Mouse (Mus musculus): ENCODE data around the gene Stard13. TPM values are rescaled to one million over a fixed set of nuclear protein-coding genes. Genes with fewer than 3 reads are reported as not detected.

The Stard13 gene
- polyA plus RNA-seq, 1 experiment from 2014 or later, result 3.4 TPM

DNA sequence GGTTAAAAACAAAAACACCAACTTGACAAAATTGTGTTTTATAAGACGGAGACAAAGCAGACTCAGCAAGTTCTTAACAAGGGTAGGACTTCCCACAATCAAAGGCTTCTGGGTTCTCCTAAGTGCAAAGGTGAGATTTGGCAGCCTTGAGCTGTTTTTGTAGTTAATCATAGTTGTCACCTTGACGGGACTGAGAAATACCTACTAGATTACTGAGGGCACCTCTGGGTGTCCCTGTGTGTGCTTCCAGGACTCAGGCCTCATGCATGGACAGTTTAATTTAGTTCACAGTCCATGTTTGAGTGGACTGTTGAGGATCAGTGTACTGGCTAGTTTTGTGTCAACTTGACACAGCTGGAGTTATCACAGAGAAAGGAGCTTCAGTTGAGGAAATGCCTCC lies 209.2 kb downstream of the Stard13 start:
- H3K27me3 ChIP-seq (ENCODE audit: insufficient read depth, poor library complexity, severe bottlenecking), result no peaks in the 10 kb centered on the region
- no peaks in the 10 kb centered on the region for H3K36me3 ChIP-seq
- H3K4me1 ChIP-seq (replicated peaks), result peaks cover 30% of the 10 kb centered on the region
- no peak overlapping the region for H3K4me3 ChIP-seq
- 73% methylated on average over 2 of the region's 2 CpGs for WGBS
- H3K27ac ChIP-seq, result no peak overlapping the region
- H3K9me3 ChIP-seq, result no peaks in the 10 kb centered on the region
- no peak for DNase-seq (ENCODE audit: low spot score)

DNA sequence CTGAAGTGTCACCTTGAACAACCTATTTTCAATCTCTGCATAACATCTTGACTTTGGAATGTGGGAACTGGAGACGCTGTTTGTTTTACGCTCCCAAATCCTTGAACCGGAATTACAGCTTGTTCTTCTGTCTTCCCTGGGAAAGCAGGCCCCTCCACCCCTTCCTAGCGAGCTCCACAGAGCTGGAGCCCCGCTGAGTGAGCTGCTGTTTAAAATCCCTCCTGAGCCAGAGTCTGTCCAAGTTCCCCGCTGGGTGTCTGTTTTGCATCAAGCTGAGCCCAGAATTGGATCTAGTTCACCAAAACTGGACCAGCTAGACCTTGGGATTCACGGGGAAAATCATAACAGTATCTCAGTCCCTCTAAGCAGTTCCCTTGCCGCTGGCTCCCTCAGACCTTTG lies 210.2 kb downstream of the Stard13 start:
- Histone ChIP-seq H3K4me1 (replicated peaks) (peaks cover 30% of the 10 kb centered on the region), H3K36me3 (no peaks in the 10 kb centered on the region), H3K9me3 (no peaks in the 10 kb centered on the region), H3K4me3 (no peak overlapping the region), H3K27me3 (ENCODE audit: insufficient read depth, poor library complexity, severe bottlenecking) (no peaks in the 10 kb centered on the region), H3K27ac (peak overlapping the region; percentile 45; the same call in 1 of the 2 replicates)
- 10% methylated on average over 8 of the region's 8 CpGs for WGBS
- DNase-seq (ENCODE audit: low spot score), result peak; percentile 36

DNA sequence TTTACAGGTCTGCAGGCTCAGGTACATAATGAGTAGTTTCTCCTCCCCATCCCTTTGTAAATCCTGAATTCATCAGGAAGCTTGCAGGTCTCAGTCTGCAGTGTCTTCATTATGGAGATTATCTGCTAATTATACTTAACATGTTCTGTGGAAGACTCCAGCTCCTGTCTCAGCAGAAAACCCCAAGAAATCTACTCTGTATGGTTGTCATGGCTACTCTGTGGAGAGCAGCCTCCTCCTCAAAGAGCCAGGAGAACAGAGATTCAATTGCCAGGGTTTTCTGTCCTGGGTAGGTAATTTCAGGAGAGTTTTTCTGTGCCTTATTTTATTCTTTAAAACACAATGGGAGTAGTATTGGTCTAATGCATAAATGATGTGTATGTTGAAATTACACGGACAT lies 210.7 kb downstream of the Stard13 start:
- no peak for DNase-seq (ENCODE audit: low spot score)
- no peak overlapping the region for H3K4me3 ChIP-seq
- no peaks in the 10 kb centered on the region for H3K36me3 ChIP-seq
- H3K9me3 ChIP-seq, result no peaks in the 10 kb centered on the region
- 19% methylated on average over 1 of the region's 1 CpGs for WGBS
- no peak overlapping the region for H3K27ac ChIP-seq
- no peaks in the 10 kb centered on the region for H3K27me3 ChIP-seq (ENCODE audit: insufficient read depth, poor library complexity, severe bottlenecking)
- H3K4me1 ChIP-seq (replicated peaks), result peaks cover 28% of the 10 kb centered on the region

DNA sequence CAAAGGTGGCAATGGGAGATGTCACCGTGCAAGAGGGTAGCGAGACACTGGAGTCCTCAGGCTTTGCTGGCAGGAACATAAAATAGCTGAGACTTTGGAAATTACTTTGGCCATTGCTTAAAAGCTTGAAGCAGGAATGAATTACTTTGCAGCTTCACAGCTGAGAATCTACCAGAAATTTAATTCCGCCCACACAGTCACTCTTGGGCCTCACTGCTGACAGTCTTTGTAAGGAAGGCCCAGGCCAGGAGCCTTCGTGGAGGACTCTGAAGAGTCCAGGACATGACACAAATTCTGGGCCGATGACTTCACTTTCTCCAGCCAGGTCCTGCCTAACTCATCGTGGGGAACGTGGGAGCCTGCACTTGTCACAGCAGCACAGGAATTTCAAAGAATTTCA lies 211.6 kb downstream of the Stard13 start:
- Histone ChIP-seq H3K27me3 (ENCODE audit: insufficient read depth, poor library complexity, severe bottlenecking) (no peaks in the 10 kb centered on the region), H3K9me3 (no peaks in the 10 kb centered on the region), H3K4me3 (no peak overlapping the region), H3K36me3 (no peaks in the 10 kb centered on the region), H3K4me1 (replicated peaks) (peaks cover 21% of the 10 kb centered on the region), H3K27ac (no peak overlapping the region)
- WGBS, result 83% methylated on average over 7 of the region's 7 CpGs
- DNase-seq (ENCODE audit: low spot score), result no peak

DNA sequence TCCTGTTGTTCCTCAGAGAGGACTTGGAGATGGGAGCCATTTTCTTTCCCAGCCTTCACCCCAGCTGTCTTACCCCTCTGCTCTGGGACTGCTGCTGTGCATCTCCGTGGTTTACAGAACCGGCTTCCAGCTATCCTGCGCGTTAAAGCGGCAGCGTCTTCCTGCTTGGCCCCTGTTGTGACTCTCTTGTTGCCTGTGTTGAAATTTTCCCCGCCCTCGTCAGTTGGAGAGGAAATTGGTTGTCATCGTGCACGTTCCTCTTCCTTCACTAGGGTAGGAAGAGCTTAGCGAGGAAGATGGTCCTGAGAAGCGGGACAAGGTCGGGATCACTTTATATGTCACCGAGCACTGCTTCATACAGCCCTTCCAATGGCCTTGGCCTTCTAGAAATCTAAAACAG lies 212.8 kb downstream of the Stard13 start:
- no peaks in the 10 kb centered on the region for H3K9me3 ChIP-seq
- DNase-seq (ENCODE audit: low spot score), result no peak
- H3K36me3 ChIP-seq, result no peaks in the 10 kb centered on the region
- WGBS, result 81% methylated on average over 14 of the region's 14 CpGs
- H3K27ac ChIP-seq, result peak overlapping the region; percentile 13; the same call in 1 of the 2 replicates
- H3K4me3 ChIP-seq, result no peak overlapping the region
- peaks cover 18% of the 10 kb centered on the region for H3K4me1 ChIP-seq (replicated peaks)
- H3K27me3 ChIP-seq (ENCODE audit: insufficient read depth, poor library complexity, severe bottlenecking), result no peaks in the 10 kb centered on the region

DNA sequence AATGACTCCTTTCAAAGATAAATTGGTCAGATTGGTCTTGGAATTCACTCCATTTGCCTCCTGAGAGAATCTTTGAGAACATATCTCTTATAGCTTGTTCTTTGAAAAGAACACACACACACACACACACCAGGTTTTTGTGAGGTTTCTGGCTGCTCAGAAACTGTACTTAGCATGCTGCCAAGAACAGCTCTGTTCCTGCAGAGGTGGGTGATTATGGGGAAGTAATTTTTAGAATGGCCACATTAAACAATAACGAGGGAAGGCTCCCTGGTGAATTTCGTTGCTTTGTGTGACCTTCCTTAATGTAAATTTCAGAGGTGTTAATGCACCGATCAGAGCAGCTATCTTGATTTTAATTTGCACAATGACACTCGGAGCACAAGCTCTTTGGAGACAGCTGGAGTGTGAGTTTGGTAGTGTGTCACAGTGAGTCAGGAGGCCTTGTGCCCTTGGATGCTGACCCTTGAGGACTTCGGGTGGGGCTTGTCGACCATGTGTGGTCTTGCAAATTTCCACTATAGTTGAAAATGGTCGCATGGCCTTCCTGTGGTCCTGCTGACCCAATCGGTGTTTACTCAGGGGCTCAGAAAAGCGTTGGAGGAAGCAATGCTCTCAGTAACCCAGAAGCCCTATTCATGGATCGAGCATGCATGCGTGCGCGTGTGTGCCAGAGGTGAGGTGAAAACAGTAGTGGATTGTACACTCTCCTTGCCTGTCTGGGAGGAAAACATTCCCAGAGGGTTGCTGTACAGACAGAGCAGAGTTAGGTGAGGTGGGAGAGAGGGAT lies 213.4 kb downstream of the Stard13 start:
- 80% methylated on average over 13 of the region's 13 CpGs for WGBS
- Histone ChIP-seq H3K9me3 (0 out of 2 replicates have a peak, but pooled peaks cover under 1% of the 10 kb centered on the region), H3K4me1 (replicated peaks) (peaks cover 18% of the 10 kb centered on the region), H3K36me3 (no peaks in the 10 kb centered on the region), H3K27me3 (ENCODE audit: insufficient read depth, poor library complexity, severe bottlenecking) (no peaks in the 10 kb centered on the region), H3K27ac (peak overlapping the region; percentile 13; the same call in 1 of the 2 replicates), H3K4me3 (no peak overlapping the region)
- DNase-seq (ENCODE audit: low spot score), result no peak

DNA sequence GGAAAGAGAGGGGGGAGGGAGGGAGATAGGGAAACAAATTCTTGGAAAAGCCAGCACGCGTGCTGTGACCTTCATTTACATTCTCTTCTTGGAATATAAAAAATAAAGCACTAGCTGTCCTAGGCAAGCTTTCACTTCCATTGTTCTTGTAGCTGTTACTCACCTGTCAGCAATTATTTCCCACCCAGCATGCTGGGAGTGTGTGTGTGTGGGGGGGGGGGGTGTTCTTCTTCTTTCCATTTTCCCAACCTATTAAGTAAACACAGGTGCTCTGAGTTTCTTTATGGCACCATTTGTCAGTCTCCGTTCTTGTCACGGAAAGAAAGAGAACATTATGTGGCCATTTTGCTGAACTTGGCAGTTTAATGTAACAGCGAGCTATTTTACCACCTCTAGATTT lies 214.7 kb downstream of the Stard13 start:
- no peaks in the 10 kb centered on the region for H3K36me3 ChIP-seq
- no peak overlapping the region for H3K27ac ChIP-seq
- H3K4me3 ChIP-seq, result no peak overlapping the region
- DNase-seq (ENCODE audit: low spot score), result no peak
- H3K4me1 ChIP-seq (replicated peaks), result peaks cover 17% of the 10 kb centered on the region
- no peaks in the 10 kb centered on the region for H3K27me3 ChIP-seq (ENCODE audit: insufficient read depth, poor library complexity, severe bottlenecking)
- 0 out of 2 replicates have a peak, but pooled peaks cover 9% of the 10 kb centered on the region for H3K9me3 ChIP-seq
- WGBS, result 75% methylated on average over 5 of the region's 5 CpGs

DNA sequence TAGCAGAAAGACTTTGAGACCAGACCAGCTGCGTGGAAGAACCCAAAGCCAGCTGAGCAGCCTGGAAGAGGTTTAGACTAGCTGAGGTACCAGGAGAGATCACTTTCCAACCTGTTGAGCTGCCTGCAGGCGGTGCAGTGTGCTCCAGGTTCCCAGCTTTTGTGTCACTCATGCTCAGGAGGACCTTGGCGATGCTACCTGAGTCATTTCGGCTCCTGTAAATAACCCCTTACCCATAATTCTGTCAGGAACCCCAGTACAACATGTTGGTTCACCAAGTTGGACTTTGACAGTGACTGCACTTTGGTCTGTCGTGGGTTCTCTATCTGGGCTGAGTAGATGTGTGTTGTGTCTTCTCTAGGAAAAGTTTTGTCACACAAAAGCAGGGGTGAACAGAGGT lies 215.2 kb downstream of the Stard13 start:
- 79% methylated on average over 5 of the region's 5 CpGs for WGBS
- Histone ChIP-seq H3K27ac (no peak overlapping the region), H3K9me3 (0 out of 2 replicates have a peak, but pooled peaks cover 9% of the 10 kb centered on the region), H3K36me3 (no peaks in the 10 kb centered on the region), H3K4me1 (replicated peaks) (peaks cover 12% of the 10 kb centered on the region), H3K27me3 (ENCODE audit: insufficient read depth, poor library complexity, severe bottlenecking) (no peaks in the 10 kb centered on the region), H3K4me3 (no peak overlapping the region)
- DNase-seq (ENCODE audit: low spot score), result no peak

DNA sequence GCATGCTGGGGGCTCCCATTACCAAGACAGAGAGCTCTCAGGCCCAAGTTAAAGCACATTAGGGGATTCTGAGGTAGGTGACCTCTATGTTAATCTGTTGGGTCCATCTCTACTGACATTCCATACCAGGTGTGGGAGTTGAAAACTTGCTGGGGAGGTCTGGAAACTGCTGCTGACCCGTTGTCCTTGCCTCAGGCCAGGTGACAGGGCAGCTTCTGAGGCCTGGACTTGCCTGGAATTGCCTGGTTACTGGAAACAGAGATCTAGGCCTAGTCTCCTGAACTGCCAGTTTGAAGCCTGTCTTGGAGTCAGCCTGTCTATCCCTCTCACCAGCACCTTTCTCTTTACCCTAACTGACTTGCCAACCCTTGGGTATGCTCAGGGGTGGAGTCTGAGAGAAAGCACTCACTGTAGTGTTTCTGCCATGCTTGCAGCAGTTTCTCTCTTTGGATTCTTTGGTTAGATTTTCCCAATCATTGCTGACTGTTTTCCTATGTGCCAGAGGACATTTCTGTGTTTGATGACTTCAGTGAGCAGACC lies 229.3 kb downstream of the Stard13 start:
- no peak overlapping the region for H3K27ac ChIP-seq
- no peaks in the 10 kb centered on the region for H3K36me3 ChIP-seq
- H3K4me3 ChIP-seq, result no peak overlapping the region
- no peaks in the 10 kb centered on the region for H3K4me1 ChIP-seq (replicated peaks)
- H3K27me3 ChIP-seq (ENCODE audit: insufficient read depth, poor library complexity, severe bottlenecking), result no peaks in the 10 kb centered on the region
- 82% methylated on average over 1 of the region's 1 CpGs for WGBS
- DNase-seq (ENCODE audit: low spot score), result no peak
- no peaks in the 10 kb centered on the region for H3K9me3 ChIP-seq

DNA sequence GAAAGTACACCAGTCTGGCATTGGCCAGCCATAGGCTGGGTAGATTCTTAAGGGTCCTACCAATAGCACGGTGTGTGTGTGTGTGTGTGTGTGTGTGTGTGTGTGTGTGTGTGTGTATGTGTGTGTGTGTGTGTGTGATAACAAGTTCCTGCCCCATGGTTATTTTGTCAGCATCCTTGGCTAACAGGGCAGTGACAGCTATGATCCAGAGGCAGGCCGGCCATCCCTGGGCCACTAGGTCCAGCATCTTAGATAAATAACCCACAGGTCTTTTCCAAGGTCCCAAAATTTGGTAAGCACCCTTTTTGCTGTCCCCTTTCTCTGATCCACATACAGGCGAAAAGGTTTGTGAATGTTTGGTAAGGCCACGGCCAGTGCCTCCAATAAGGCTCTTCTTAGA lies 231.6 kb downstream of the Stard13 start:
- Histone ChIP-seq H3K27me3 (ENCODE audit: insufficient read depth, poor library complexity, severe bottlenecking) (no peaks in the 10 kb centered on the region), H3K4me1 (replicated peaks) (no peaks in the 10 kb centered on the region), H3K36me3 (no peaks in the 10 kb centered on the region), H3K9me3 (no peaks in the 10 kb centered on the region), H3K4me3 (no peak overlapping the region), H3K27ac (no peak overlapping the region)
- 93% methylated on average over 4 of the region's 4 CpGs for WGBS
- DNase-seq (ENCODE audit: low spot score), result no peak

DNA sequence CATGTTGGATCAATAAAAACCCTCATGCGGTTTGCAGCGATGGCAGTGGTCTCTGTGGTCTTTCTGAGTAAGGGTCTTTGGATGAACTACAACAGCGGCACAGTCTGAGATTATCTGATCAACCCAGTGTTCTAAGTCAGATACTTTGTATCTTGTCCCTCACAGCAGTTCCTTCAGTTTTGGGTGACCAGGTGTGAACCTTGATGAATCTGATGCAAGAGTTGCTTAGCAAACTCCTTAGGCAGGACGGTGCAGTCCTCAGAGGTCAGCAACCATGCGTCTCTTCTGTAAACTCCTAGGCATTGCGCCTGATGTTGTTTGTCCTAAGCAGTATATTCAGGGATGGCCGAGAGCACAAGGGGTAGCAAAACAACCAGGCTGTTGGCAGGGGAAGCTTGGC lies 232.5 kb downstream of the Stard13 start:
- Histone ChIP-seq H3K4me3 (no peak overlapping the region), H3K9me3 (no peaks in the 10 kb centered on the region), H3K27ac (no peak overlapping the region), H3K4me1 (replicated peaks) (no peaks in the 10 kb centered on the region), H3K36me3 (no peaks in the 10 kb centered on the region), H3K27me3 (ENCODE audit: insufficient read depth, poor library complexity, severe bottlenecking) (no peaks in the 10 kb centered on the region)
- no peak for DNase-seq (ENCODE audit: low spot score)
- 92% methylated on average over 7 of the region's 7 CpGs for WGBS

DNA sequence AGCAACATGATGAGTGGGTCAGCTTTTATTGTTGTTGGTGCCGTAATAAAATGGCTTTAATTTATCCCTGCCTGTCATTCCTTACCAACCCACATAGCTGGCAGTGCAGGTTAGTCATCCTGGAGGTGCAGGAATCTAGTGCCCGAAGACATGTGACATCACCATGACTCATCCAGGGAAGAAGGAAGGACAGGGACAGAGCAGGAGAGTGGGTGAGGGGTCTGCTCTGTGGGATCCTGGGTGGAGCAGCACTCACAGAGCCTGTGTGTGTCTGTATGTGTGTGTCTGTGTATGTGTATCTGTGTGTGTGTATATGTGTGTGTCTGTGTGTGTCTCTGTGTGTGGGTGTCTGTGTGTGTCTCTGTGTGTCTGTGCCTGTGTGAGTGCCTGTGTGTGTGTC lies 237.1 kb downstream of the Stard13 start:
- Histone ChIP-seq H3K9me3 (no peaks in the 10 kb centered on the region), H3K27ac (no peak overlapping the region), H3K36me3 (no peaks in the 10 kb centered on the region), H3K4me3 (no peak overlapping the region), H3K27me3 (ENCODE audit: insufficient read depth, poor library complexity, severe bottlenecking) (no peaks in the 10 kb centered on the region), H3K4me1 (replicated peaks) (no peaks in the 10 kb centered on the region)
- DNase-seq (ENCODE audit: low spot score), result no peak
- WGBS, result 89% methylated on average over 2 of the region's 2 CpGs

DNA sequence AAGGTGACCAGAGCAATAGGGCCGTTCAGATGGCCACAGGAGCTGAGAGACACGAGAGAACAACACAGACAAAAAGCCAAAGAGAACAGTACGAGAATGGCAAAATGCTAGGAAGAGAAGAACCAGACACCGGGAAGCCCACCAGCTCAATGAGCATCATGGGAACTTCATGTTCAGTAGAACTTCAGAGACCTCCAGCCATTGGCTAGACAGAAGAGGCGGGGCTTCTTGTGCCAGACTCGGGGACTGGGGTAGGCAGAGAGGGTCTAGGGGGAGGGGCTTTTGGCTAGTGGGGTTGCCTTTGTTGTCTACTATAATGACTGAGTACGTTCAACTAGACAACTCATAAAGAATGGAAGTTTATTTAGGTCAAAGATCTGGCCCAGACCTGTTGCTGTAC lies 239.5 kb downstream of the Stard13 start:
- WGBS, result 88% methylated on average over 7 of the region's 7 CpGs
- H3K9me3 ChIP-seq, result no peaks in the 10 kb centered on the region

More for the DNA sequence above, 239.5 kb downstream of the Stard13 start:
- Histone ChIP-seq H3K27me3 (ENCODE audit: insufficient read depth, poor library complexity, severe bottlenecking) (no peaks in the 10 kb centered on the region), H3K36me3 (no peaks in the 10 kb centered on the region), H3K27ac (no peak overlapping the region), H3K4me3 (no peak overlapping the region), H3K4me1 (replicated peaks) (no peaks in the 10 kb centered on the region)
- DNase-seq (ENCODE audit: low spot score), result no peak
